In genomic region chr11:107103736-107104135, GRCm38 (mm10) we compare ENCODE assay signal across 15 mouse cellular contexts. TPM values are rescaled to one million over a fixed set of nuclear protein-coding genes. Genes with fewer than 3 reads are reported as not detected.
DNase-seq lines count a peak whose midpoint lies in the region; ATAC-seq and TF ChIP-seq lines count a peak whose summit lies in the region.
"Had no signal": no experiment of that assay in that cellular context is flagged by ENCODE, and none has a peak within 500 bp of the region (broad histone marks: within the 10 kb centered on the region; RNA-seq: fewer than 3 reads in every experiment).

No protein-coding gene starts in this region.

- peaks cover 53% of the 10 kb centered on the region for H3K4me1 ChIP-seq in heart, embryonic 12.5 days (replicated peaks)
- H3K4me1 ChIP-seq in lung, embryonic 14.5 days (ENCODE audit: insufficient read depth) = peaks cover 13% of the 10 kb centered on the region

- no peak for TF ChIP-seq CTCF in lung, embryonic 14.5 days (IDR thresholded peaks at IDR 0.05; ENCODE audit: low read depth)

- H3K27me3 ChIP-seq in heart, embryonic 12.5 days (replicated peaks) = no peaks in the 10 kb centered on the region
- no peaks in the 10 kb centered on the region for H3K27me3 ChIP-seq in lung, embryonic 14.5 days (ENCODE audit: insufficient read depth, low read length)
- H3K27me3 ChIP-seq: embryonic facial prominence, embryonic 12.5 days; forebrain, embryonic 13.5 days had no signal

- H3K9ac ChIP-seq in heart, embryonic 12.5 days = no peak overlapping the region
- H3K9ac ChIP-seq in lung, embryonic 14.5 days = no peak overlapping the region
- H3K9ac ChIP-seq: embryonic facial prominence, embryonic 12.5 days; forebrain, embryonic 13.5 days had no signal

- H3K4me3 ChIP-seq in heart, embryonic 12.5 days = no peak overlapping the region
- no peak overlapping the region for H3K4me3 ChIP-seq in lung, embryonic 14.5 days (ENCODE audit: low read depth, low read length)
- H3K4me3 ChIP-seq: embryonic facial prominence, embryonic 12.5 days; forebrain, embryonic 13.5 days had no signal

- no peak for DNase-seq in heart, postnatal 36 days
- no peak for DNase-seq in lung, embryonic 14.5 days
- no peak for DNase-seq in lung, postnatal 10 days
- peak; percentile 73 for DNase-seq in A20 (ENCODE audit: low read depth, low spot score)
- peak; percentile 60 for DNase-seq in induced T-regulatory cell, adult 2 months (ENCODE audit: low read depth)
- DNase-seq in B cell, adult 2 months = no peak
- no peak for DNase-seq in kidney, postnatal 36 days
- DNase-seq: adrenal gland, postnatal 25 days; heart, adult 18-20 months; kidney, postnatal 14 days; layer of hippocampus, postnatal 36 days; lung, adult 2 months had no signal

- intact Hi-C loops in heart, postnatal 36 days (cut with DNase I) = loop anchor here (2.0 kb wide), 1 partner anchor 29 kb away; the partner anchor contains the start of gene Bptf

- no peaks in the 10 kb centered on the region for H3K9me3 ChIP-seq in heart, embryonic 12.5 days (replicated peaks)
- H3K9me3 ChIP-seq in lung, embryonic 14.5 days (ENCODE audit: low read depth, low read length) = no peaks in the 10 kb centered on the region
- H3K9me3 ChIP-seq: embryonic facial prominence, embryonic 12.5 days; forebrain, embryonic 13.5 days had no signal

- H3K4me2 ChIP-seq in heart, embryonic 12.5 days = no peak overlapping the region
- H3K4me2 ChIP-seq in lung, embryonic 14.5 days = no peak overlapping the region
- H3K4me2 ChIP-seq: embryonic facial prominence, embryonic 12.5 days; forebrain, embryonic 13.5 days had no signal

- H3K36me3 ChIP-seq in heart, embryonic 12.5 days = peaks cover 8% of the 10 kb centered on the region
- H3K36me3 ChIP-seq in lung, embryonic 14.5 days (ENCODE audit: insufficient read depth) = peaks cover 12% of the 10 kb centered on the region

- WGBS in heart, embryonic 12.5 days = 75% methylated on average over 2 of the region's 2 CpGs
- WGBS in lung, embryonic 14.5 days = 77% methylated on average over 2 of the region's 2 CpGs

- ATAC-seq in heart, embryonic 12.5 days (ENCODE audit: insufficient number of reproducible peaks, low FRiP score) = no peak
- ATAC-seq in lung, embryonic 14.5 days (ENCODE audit: insufficient read depth) = no peak
- ATAC-seq: forebrain, embryonic 13.5 days had no signal

- H3K27ac ChIP-seq in heart, embryonic 12.5 days (ENCODE audit: poor library complexity, severe bottlenecking) = peak overlapping the region; percentile 38; the same call in 1 of the 2 replicates
- peak overlapping the region; percentile 50; the same call in 1 of the 2 replicates for H3K27ac ChIP-seq in lung, embryonic 14.5 days (ENCODE audit: low read depth)
- H3K27ac ChIP-seq: embryonic facial prominence, embryonic 12.5 days; forebrain, embryonic 13.5 days had no signal

RNA-seq across cellular contexts. Expression of gene Bptf, which starts 28.2 kb away (rescaled TPM):
- polyA plus RNA-seq in heart, embryonic 12.5 days (2016; fragmentation: Nextera tagmentation; extraction: Ambion mirVana) = 19.6 and 21.7 TPM in 2 replicates
- 10 to 100 TPM; 25.9 to 27.7 TPM for total RNA-seq in heart, postnatal 36 days (2021)
- polyA plus RNA-seq in lung, embryonic 14.5 days (2014; fragmentation: Nextera tagmentation; extraction: Ambion mirVana) = 40.6 and 41.7 TPM in 2 replicates

Comparison
In these comparisons a context has a peak if more than half of its experiments do, and no peak if none do; other contexts are left out.
1. DNase-seq: peak in A20 (single experiment) and induced T-regulatory cell, adult 2 months (single experiment); none in heart, postnatal 36 days (0 of 2), lung, embryonic 14.5 days (single experiment), lung, postnatal 10 days (single experiment), B cell, adult 2 months (0 of 2) and kidney, postnatal 36 days (0 of 2).